Mouse (Mus musculus): ENCODE data around the gene Syt9.

- TF ChIP-seq POLR2A (IDR thresholded peaks at IDR 0.05; ENCODE audit: extremely low read depth, insufficient read depth, low read length), result no peak
- no peak for TF ChIP-seq CTCF (IDR thresholded peaks at IDR 0.05; ENCODE audit: extremely low read depth, insufficient read depth, low read length)
These were observed 223.4 kb downstream of the Syt9 start for GRCm38 (mm10) chr7:107593904-107594303.

All from cortical plate, adult 2 months (tissue).